Mouse (Mus musculus) neural tube, embryonic 13.5 days (tissue): ENCODE data around the gene Ptprn2. TPM values are rescaled to one million over a fixed set of nuclear protein-coding genes. Genes with fewer than 3 reads are reported as not detected.

Experiments
- ATAC-seq: fragments of 200-750 bp; cut with Nextera tagmentation; 2 replicates; pipeline ENCODE4 v1.8.0; 2017; ENCODE audit warnings: low read depth, mild to moderate bottlenecking, moderate TSS enrichment, moderate library complexity
- H3K27ac ChIP-seq: fragments of 300-500 bp; sonication (generic); replicated peaks from 2 replicates; pipeline ENCODE4 v1.5.1; 2015; ENCODE audit warnings: moderate library complexity, mild to moderate bottlenecking, inconsistent platforms
- H3K27me3 ChIP-seq: fragments of 300-500 bp; sonication (generic); 2 replicates; pipeline ENCODE4 v1.6.1; 2015; ENCODE audit warnings: mild to moderate bottlenecking, inconsistent platforms
- H3K36me3 ChIP-seq: fragments of 300-500 bp; sonication (generic); 2 replicates; pipeline ENCODE4 v1.6.1; 2015; ENCODE audit warnings: mild to moderate bottlenecking, inconsistent platforms
- H3K4me1 ChIP-seq: fragments of 300-500 bp; sonication (generic); replicated peaks from 2 replicates; pipeline ENCODE4 v1.6.1; 2015; ENCODE audit warnings: inconsistent platforms
- H3K4me2 ChIP-seq: fragments of 300-500 bp; sonication (generic); 2 replicates; pipeline ENCODE4 v1.6.1; 2015; ENCODE audit warnings: inconsistent platforms, mild to moderate bottlenecking, moderate library complexity
- H3K4me3 ChIP-seq: fragments of 300-500 bp; sonication (generic); 2 replicates; pipeline ENCODE4 v1.5.1; 2015; ENCODE audit warnings: mild to moderate bottlenecking, inconsistent platforms
- H3K9ac ChIP-seq: fragments of 300-500 bp; sonication (generic); 2 replicates; pipeline ENCODE4 v1.6.1; 2015; ENCODE audit warnings: moderate library complexity, mild to moderate bottlenecking, inconsistent platforms
- H3K9me3 ChIP-seq: fragments of 300-500 bp; sonication (generic); 2 replicates; pipeline ENCODE4 v1.6.1; 2016; ENCODE audit warnings: inconsistent platforms
- WGBS: fragments of 180-500 bp; shearing (Covaris S2); methylation state at CpG from one replicate; pipeline ENCODE4 v1.1.7; 2015; 5-methylcytosine and 5-hydroxymethylcytosine counted together
- polyA plus RNA-seq: library from polyadenylated mRNA; unstranded; fragments of >200 nt; fragmentation: Nextera tagmentation; extraction: Ambion mirVana; gene quantifications from 2 replicates; pipeline ENCODE4 v1.2.1, GENCODE M21; 2015

The Ptprn2 gene
- polyA plus RNA-seq, 1 experiment from 2014 or later, result 10.6 TPM

DNA sequence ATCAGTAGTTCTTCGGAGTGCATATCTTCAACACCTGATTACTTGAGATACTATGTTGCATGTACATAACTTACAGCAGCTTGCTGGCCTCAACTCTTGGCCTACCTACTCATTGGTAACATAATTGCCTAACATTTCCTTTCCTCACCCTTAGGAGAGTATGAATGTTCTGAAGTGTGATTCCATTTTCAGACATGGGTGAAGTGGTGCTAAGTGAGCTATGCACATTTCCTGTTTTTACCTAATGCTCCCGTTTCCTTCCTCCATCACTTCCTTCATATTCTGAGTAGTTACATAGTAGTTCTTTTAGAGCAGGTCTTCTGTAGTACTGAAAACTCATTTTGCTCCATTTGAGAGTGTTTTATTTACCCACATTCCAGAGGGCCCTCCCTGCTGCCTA is 334.3 kb downstream of the Ptprn2 start:
- no peak overlapping the region for H3K4me2 ChIP-seq
- H3K27me3 ChIP-seq, result no peaks in the 10 kb centered on the region
- H3K4me3 ChIP-seq, result no peak overlapping the region
- H3K4me1 ChIP-seq, result no peaks in the 10 kb centered on the region
- no peak for ATAC-seq
- no peak overlapping the region for H3K27ac ChIP-seq
- no peak overlapping the region for H3K9ac ChIP-seq
- 94% methylated on average over 2 of the region's 2 CpGs for WGBS
- H3K9me3 ChIP-seq, result no peaks in the 10 kb centered on the region
- no peaks in the 10 kb centered on the region for H3K36me3 ChIP-seq

GRCm38 (mm10) chr12:116823341-116823740 is 337.8 kb downstream of the Ptprn2 start:
- Histone ChIP-seq H3K4me2 (no peak overlapping the region), H3K27me3 (no peaks in the 10 kb centered on the region), H3K36me3 (no peaks in the 10 kb centered on the region), H3K4me3 (no peak overlapping the region), H3K27ac (no peak overlapping the region; the same call in 1 of the 2 replicates), H3K9me3 (no peaks in the 10 kb centered on the region), H3K4me1 (0 out of 2 replicates have a peak, but pooled peaks cover under 1% of the 10 kb centered on the region), H3K9ac (no peak overlapping the region)
- 71% methylated on average over 3 of the region's 3 CpGs for WGBS
- ATAC-seq, result no peak

DNA sequence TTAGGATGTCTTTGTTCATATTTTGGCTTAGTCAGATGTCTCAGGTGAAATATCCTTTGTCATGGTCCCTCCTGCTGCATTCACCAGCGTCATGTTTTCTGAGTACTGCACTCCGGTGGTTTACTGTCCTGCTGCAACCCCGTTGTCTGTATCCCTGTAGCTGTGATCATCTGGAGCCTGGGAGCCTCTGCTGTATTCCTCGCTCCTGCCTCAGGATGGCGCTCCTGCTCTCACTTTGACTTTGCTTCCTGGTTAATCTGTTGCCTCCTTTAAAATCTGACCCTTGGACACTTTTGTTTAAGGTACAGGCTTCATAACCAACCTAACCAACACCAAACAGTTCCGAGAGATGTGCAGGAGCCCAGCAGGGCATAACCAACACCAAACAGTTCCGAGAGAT is 342.2 kb downstream of the Ptprn2 start:
- no peak overlapping the region for H3K4me3 ChIP-seq
- H3K9ac ChIP-seq, result no peak overlapping the region
- 50% methylated on average over 7 of the region's 7 CpGs for WGBS
- no peaks in the 10 kb centered on the region for H3K36me3 ChIP-seq
- no peak for ATAC-seq
- H3K27me3 ChIP-seq, result no peaks in the 10 kb centered on the region
- H3K27ac ChIP-seq, result no peak overlapping the region
- H3K4me1 ChIP-seq, result 0 out of 2 replicates have a peak, but pooled peaks cover 4% of the 10 kb centered on the region
- no peak overlapping the region for H3K4me2 ChIP-seq
- no peaks in the 10 kb centered on the region for H3K9me3 ChIP-seq

- H3K36me3 ChIP-seq, result no peaks in the 10 kb centered on the region
- H3K27ac ChIP-seq, result no peak overlapping the region
- no peak overlapping the region for H3K4me2 ChIP-seq
- WGBS, result 73% methylated on average over 3 of the region's 3 CpGs
- H3K27me3 ChIP-seq, result no peaks in the 10 kb centered on the region
- H3K9ac ChIP-seq, result no peak overlapping the region
- H3K4me1 ChIP-seq, result no peaks in the 10 kb centered on the region
- H3K9me3 ChIP-seq, result 0 out of 2 replicates have a peak, but pooled peaks cover 5% of the 10 kb centered on the region
- no peak overlapping the region for H3K4me3 ChIP-seq
- ATAC-seq, result peak; percentile 50; the same call in 1 of the 2 replicates
Measured at GRCm38 (mm10) chr12:116838611-116839192, 353.2 kb downstream of the Ptprn2 start.

- Histone ChIP-seq H3K4me3 (no peak overlapping the region), H3K27me3 (no peaks in the 10 kb centered on the region), H3K4me1 (no peaks in the 10 kb centered on the region), H3K9ac (no peak overlapping the region), H3K36me3 (no peaks in the 10 kb centered on the region), H3K27ac (no peak overlapping the region), H3K9me3 (no peaks in the 10 kb centered on the region), H3K4me2 (no peak overlapping the region)
- WGBS, result 58% methylated on average over 8 of the region's 8 CpGs
- ATAC-seq, result no peak
Measured at GRCm38 (mm10) chr12:116842723-116843272, 357.3 kb downstream of the Ptprn2 start.

DNA sequence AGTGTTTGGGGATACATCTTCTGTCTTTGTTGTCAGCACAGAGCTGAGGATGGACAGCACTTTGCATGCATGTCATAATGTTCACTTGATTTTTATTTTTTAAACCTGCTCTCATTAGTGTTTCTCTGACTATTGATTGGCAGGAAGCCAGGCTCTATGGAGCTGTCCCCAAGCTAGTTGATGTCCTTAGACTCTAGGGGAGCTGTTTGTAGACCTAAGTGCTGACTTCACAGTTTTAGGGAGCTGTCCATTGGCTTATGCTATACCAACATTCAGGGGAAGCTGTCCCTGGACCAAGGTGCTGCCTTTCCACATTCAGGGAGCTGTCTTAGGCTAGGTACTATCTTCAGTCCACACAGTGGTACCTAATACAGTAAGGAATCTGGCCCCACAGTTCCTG is 360.7 kb downstream of the Ptprn2 start:
- H3K4me2 ChIP-seq, result no peak overlapping the region
- H3K27ac ChIP-seq, result no peak overlapping the region

DNA sequence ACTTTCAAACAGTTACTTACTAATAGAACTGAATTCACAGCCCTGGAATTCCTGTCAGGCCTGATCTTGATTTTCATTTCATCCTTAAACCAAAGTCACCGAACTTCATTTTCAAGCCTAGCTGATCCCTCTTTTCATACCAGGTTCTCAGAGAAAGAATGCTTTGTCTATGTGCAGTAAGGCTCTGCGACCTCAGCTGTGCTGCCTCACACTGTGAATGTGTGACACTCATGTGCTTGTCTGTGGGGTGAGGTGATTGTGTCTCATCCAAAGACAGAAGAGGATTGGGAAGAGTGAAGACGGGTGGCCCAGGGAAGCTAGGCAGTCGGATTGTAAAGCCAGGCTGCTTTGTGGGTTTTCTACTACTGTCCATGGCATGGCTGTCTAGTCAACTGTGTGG is 361.5 kb downstream of the Ptprn2 start:
- 78% methylated on average over 4 of the region's 4 CpGs for WGBS
- H3K9ac ChIP-seq, result no peak overlapping the region
- H3K27me3 ChIP-seq, result no peaks in the 10 kb centered on the region
- no peak overlapping the region for H3K4me3 ChIP-seq
- no peaks in the 10 kb centered on the region for H3K4me1 ChIP-seq
- H3K4me2 ChIP-seq, result no peak overlapping the region
- no peak overlapping the region for H3K27ac ChIP-seq
- ATAC-seq, result no peak
- no peaks in the 10 kb centered on the region for H3K36me3 ChIP-seq
- H3K9me3 ChIP-seq, result no peaks in the 10 kb centered on the region

More for the DNA sequence above, 360.7 kb downstream of the Ptprn2 start:
- Histone ChIP-seq H3K4me1 (no peaks in the 10 kb centered on the region), H3K27me3 (no peaks in the 10 kb centered on the region), H3K9me3 (no peaks in the 10 kb centered on the region), H3K36me3 (no peaks in the 10 kb centered on the region), H3K4me3 (no peak overlapping the region), H3K9ac (no peak overlapping the region)
- no peak for ATAC-seq

DNA sequence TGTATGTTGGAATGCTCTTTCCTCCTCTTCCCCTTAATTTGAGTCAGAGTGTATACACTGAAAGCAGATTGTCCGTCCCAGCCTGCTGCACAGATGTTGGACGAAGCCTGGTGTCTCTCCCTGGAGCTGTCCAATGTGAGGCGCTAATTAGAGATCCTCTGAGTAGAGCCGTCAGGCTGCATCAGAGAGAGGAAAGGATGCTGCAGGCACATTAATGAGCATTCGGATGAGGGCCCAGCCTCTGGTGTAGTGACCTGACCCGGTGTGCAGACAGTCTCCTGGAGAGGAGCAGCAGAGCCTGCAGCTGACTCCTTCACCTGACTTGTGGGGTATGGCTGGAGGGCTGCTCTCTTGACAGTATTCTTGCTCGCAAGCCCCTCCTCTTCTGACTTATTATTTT is 370.8 kb downstream of the Ptprn2 start:
- Histone ChIP-seq H3K4me1 (no peaks in the 10 kb centered on the region), H3K27me3 (no peaks in the 10 kb centered on the region), H3K4me2 (no peak overlapping the region), H3K27ac (no peak overlapping the region), H3K4me3 (no peak overlapping the region), H3K9me3 (no peaks in the 10 kb centered on the region), H3K36me3 (no peaks in the 10 kb centered on the region), H3K9ac (no peak overlapping the region)
- 63% methylated on average over 7 of the region's 7 CpGs for WGBS
- ATAC-seq, result no peak

- Histone ChIP-seq H3K9me3 (no peaks in the 10 kb centered on the region), H3K36me3 (no peaks in the 10 kb centered on the region), H3K4me3 (no peak overlapping the region), H3K27me3 (no peaks in the 10 kb centered on the region), H3K27ac (no peak overlapping the region), H3K4me2 (no peak overlapping the region), H3K4me1 (no peaks in the 10 kb centered on the region), H3K9ac (no peak overlapping the region)
- 85% methylated on average over 4 of the region's 4 CpGs for WGBS
- ATAC-seq, result no peak
Measured at GRCm38 (mm10) chr12:116861360-116862017, 376.0 kb downstream of the Ptprn2 start.

DNA sequence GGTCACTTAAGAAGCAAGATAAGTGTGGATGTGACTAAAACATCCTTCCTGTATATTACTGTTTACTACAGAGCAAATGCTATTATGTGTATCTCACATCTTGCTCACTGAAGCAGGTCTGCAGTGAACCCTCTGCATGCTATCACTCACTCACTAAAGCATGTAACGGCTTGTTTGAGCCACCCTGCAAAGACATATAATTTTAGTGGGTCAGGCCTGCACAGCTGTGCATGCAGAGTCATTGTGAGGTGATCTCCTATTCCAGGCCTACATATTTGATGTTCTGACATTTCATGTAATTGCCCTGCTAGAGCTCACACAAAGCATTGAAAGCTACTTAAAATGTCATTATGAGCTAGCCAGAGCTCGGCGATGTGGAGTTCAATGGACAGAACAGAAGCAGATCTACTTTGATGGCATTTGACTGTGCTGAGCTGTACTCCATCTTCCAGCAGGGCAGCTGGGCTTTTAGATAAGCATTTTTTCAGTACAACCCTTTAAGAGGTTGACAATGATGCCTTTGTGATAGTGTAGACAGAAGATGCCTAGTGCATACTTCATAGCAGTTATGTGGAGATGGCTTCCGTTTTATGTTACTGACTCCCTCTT is 377.9 kb downstream of the Ptprn2 start:
- 58% methylated on average over 4 of the region's 4 CpGs for WGBS
- H3K4me1 ChIP-seq, result no peaks in the 10 kb centered on the region
- no peak overlapping the region for H3K4me3 ChIP-seq
- no peaks in the 10 kb centered on the region for H3K36me3 ChIP-seq
- no peak overlapping the region for H3K9ac ChIP-seq
- no peak overlapping the region; the same call in 1 of the 2 replicates for H3K27ac ChIP-seq
- H3K27me3 ChIP-seq, result no peaks in the 10 kb centered on the region
- H3K4me2 ChIP-seq, result no peak overlapping the region
- H3K9me3 ChIP-seq, result no peaks in the 10 kb centered on the region
- ATAC-seq, result no peak; the same call in 1 of the 2 replicates

DNA sequence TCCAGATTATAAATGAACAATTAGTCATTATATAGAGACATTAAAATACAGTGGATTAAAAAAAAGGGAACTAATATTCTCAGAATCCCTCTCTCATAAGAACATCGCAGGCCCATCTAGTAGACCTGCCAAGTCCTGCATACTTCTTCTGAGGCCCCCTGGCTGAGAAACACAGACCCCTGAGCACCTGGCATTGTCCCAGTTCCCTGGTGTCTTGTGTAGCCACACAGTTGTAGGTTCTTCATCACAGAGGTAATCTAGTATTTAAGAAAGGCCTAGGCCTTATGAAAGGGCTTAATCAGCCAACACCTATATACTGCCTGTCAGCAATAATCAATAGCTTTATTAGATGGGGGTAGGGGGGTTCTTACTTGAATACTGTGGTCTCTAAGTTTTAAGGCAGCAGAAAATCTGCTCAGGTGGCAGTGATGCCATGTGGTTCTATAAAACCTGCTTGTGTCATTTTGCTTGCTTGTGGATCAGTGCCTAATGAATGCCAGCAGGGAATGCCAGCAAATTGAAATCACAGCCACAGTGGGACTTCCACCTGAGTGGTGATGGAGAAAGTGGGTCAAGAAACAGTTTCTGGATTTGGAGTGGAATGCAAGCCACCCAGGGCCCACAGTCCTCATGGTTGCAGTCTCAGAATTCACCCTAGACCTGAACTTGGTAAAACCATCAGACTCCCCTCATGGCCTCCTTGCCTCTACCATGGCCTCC is 388.5 kb downstream of the Ptprn2 start:
- Histone ChIP-seq H3K36me3 (0 out of 2 replicates have a peak, but pooled peaks cover 7% of the 10 kb centered on the region), H3K9me3 (no peaks in the 10 kb centered on the region), H3K9ac (no peak overlapping the region), H3K27ac (no peak overlapping the region), H3K4me2 (no peak overlapping the region), H3K4me1 (no peaks in the 10 kb centered on the region), H3K27me3 (no peaks in the 10 kb centered on the region), H3K4me3 (no peak overlapping the region)
- ATAC-seq, result no peak
- WGBS, result 97% methylated on average over 1 of the region's 1 CpGs
